Mouse (Mus musculus): Measurements from ENCODE around the gene Mob1a. TPM values are rescaled to one million over a fixed set of nuclear protein-coding genes. Genes with fewer than 3 reads are reported as not detected.

Gene Mob1a
- polyA plus RNA-seq, 1 experiment from 2014 or later = 90.6 TPM

DNA sequence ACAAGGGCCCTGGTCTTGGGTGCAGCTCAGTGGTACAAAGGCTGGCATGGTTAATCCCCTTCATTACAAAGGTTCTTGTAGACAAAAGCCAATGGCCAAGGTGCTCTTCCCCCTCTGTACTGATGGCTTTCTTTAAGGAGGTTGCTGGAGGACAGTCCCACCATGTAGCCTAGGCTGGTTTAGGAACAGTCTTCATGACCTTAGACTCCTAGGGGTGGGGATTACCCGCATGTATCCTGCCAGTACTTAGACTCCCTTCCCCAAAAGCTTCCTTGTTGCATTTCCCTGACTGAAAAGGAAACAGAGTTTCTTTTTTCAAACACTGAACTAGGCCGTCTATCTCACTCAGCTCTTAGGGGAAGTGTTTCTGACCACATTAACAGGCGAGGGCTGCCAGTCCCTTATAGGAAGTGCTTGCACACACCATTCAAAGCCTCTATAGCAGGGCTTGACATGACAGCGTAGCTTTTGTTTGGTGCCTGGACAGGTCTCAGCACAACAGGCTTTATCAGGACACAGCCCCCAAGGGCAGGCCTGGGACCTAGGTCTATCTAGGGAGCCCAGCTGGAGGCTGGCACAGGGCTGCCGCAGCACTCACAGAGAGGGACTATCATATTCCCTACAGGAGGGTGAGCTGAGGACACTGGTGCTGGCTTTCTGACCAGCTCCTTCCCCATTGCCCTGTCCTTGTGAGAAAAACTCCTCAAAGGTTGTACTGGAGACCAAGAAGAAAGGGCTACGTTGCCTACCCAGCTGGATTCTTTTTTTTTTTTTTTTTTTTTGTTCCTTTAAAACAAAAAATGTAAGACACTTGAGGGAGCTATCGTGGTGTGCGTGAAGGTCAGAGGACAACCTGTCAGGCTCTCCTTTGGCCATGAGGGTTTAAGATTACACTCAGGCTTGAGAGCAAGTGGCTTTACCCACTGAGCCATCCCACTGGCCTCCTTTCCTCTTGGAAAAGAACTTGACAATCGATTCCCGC lies 56.0 kb downstream of the Mob1a start:
- ATAC-seq (no peak), DNase-seq (ENCODE audit: low read depth, low spot score) (no peak)
- ChIA-PET POLR2A (interaction anchor here (1.7 kb wide), 1 partner anchor 61 kb away, joined by 5 read pairs; no protein-coding TSS in a partner anchor), CTCF (interaction anchor here (0.6 to 1.8 kb wide), 4 partner anchors 10 to 128 kb away, joined by 3 to 4 read pairs (median 4); no protein-coding TSS in a partner anchor)
- in situ Hi-C loops (cut with MboI; ENCODE audit: low pct_unique_long_range_greater_than_20kb) = no loop called here
- TF ChIP-seq CTCF (IDR thresholded peaks at IDR 0.05) = no peak
- H3K27me3 ChIP-seq = no peaks in the 10 kb centered on the region

DNA sequence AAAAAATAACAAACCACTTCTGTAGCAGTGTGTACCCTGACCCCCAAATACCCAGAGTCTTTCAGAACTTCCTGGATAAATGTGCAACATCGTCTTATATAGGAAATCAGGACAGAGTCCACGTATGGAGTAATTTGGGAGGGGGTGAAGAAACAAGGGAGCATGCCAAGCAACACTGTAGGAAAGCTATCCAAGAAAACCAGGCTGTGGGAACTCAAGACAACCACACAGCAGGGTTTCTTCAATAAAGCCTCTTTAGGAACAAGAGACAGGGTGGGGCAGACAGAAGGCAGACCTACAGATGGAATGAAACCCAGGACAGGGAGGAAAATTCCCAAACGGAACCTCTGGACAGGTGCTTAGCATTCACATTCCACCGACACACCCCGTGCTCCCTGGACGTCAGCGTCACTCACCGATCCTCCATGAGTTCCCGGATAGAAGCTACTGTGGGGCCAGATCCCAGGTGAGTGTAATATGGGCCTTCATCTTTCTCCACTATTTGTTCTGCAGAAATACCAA lies 59.8 kb downstream of the Mob1a start:
- TF ChIP-seq CTCF (IDR thresholded peaks at IDR 0.05) = no peak
- ChIA-PET POLR2A (no interaction called here), CTCF (interaction anchor here (2.3 kb wide), 1 partner anchor 14 kb away, joined by 6 read pairs; no protein-coding TSS in a partner anchor)
- ATAC-seq (no peak), DNase-seq (ENCODE audit: low read depth, low spot score) (no peak)
- H3K27me3 ChIP-seq = no peaks in the 10 kb centered on the region
- in situ Hi-C loops (cut with MboI; ENCODE audit: low pct_unique_long_range_greater_than_20kb) = no loop called here

- in situ Hi-C loops (cut with MboI; ENCODE audit: low pct_unique_long_range_greater_than_20kb) = no loop called here
- H3K27me3 ChIP-seq = no peaks in the 10 kb centered on the region
- POLR2A ChIA-PET = interaction anchor here (1.2 kb wide), 1 partner anchor 105 kb away, joined by 4 read pairs; no protein-coding TSS in a partner anchor
- CTCF ChIA-PET = no interaction called here
- ATAC-seq = no peak
- no peak for DNase-seq (ENCODE audit: low read depth, low spot score)
- TF ChIP-seq CTCF (IDR thresholded peaks at IDR 0.05) = no peak
Measured at GRCm38 (mm10) chr6:83392166-83392780, 66.5 kb downstream of the Mob1a start.

Other genes with a start within 250 kb of the Mob1a start
- gene Pcgf1, start 248.1 kb upstream of the Mob1a start, polyA plus RNA-seq (2021) = 19.7 TPM
- gene Lbx2, start 239.6 kb upstream of the Mob1a start, polyA plus RNA-seq (2021) = 0.51 TPM
- 3.5 TPM for gene Ccdc142, start 224.4 kb upstream of the Mob1a start, polyA plus RNA-seq (2021)
- 3.7 TPM for gene Gm42688, start 224.4 kb upstream of the Mob1a start, polyA plus RNA-seq (2021)
- 93.4 TPM for gene Mrpl53, start 217.0 kb upstream of the Mob1a start, polyA plus RNA-seq (2021)
- gene Mogs, start 210.5 kb upstream of the Mob1a start, polyA plus RNA-seq (2021) = 34.6 TPM
- 95.1 TPM for gene Wbp1, start 204.5 kb upstream of the Mob1a start, polyA plus RNA-seq (2021)
- gene Ino80b, start 200.6 kb upstream of the Mob1a start, polyA plus RNA-seq (2021) = 46.4 TPM
- 16.3 TPM for gene Rtkn, start 190.6 kb upstream of the Mob1a start, polyA plus RNA-seq (2021)
- gene Wdr54, start 169.6 kb upstream of the Mob1a start, polyA plus RNA-seq (2021) = 18.9 TPM
- gene 1700003E16Rik, start 169.6 kb upstream of the Mob1a start, polyA plus RNA-seq (2021) = 5.9 TPM
- 121 TPM for gene Dctn1, start 160.1 kb upstream of the Mob1a start, polyA plus RNA-seq (2021)
- 0.04 TPM for gene Slc4a5, start 106.2 kb upstream of the Mob1a start, polyA plus RNA-seq (2021)
- 117 TPM for gene Mthfd2, start 108 bp upstream of the Mob1a start, polyA plus RNA-seq (2021)
- gene Bola3, start 23.1 kb downstream of the Mob1a start, polyA plus RNA-seq (2021) = 126 TPM
- 10.5 TPM for gene Tet3, start 133.1 kb downstream of the Mob1a start, polyA plus RNA-seq (2021)
- gene Dguok, start 181.0 kb downstream of the Mob1a start, polyA plus RNA-seq (2021) = 42.2 TPM
- 1.6 TPM for gene Actg2, start 210.2 kb downstream of the Mob1a start, polyA plus RNA-seq (2021)
- 31.1 TPM for gene Stambp, start 246.7 kb downstream of the Mob1a start, polyA plus RNA-seq (2021)